9 mouse cellular contexts compared by ENCODE assay signal in the genomic region with DNA sequence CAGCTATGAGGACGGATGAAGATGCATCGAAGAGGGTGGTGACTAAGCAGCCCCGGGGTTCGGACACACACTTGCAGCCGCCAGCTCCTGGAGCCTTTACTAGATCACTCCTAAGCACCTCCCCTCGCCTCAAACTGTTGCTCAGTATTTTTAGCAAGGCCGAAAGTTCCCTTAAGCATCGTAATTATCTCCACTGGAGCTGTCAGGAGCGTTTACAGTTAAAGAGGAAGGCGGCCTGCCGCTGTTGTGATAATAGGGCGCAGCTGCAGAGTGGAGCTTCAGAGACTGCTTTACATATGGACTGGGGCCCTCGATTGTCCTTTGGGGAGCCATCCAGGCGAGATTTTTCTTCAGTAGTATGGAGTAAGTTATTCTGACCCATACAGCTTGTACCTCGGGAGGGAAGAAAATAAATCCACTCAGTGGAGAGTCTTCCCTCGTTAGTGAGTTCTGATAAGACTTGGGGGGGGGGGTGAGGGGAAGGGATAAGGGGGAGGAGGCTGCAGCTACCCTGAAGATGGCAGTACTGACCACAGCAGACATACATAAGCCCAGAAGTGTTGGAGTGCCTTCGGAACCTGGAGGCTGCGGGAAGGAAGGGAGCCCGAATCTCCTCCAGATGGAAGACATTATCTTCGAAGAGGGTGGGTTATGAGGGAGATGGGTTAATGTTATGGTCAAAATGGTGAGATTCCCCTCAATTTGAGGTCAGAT.
DNase-seq lines count a peak whose midpoint lies in the region; ATAC-seq and TF ChIP-seq lines count a peak whose summit lies in the region.
"Had no signal": no experiment of that assay in that cellular context is flagged by ENCODE, and none has a peak within 500 bp of the region (broad histone marks: within the 10 kb centered on the region; RNA-seq: fewer than 3 reads in every experiment).

No protein-coding gene starts in this region.

- peak; percentile 75 for ATAC-seq in forebrain, postnatal 0 days
- no peak for ATAC-seq in midbrain, postnatal 0 days (ENCODE audit: low FRiP score)

- peak overlapping the region; percentile 28 for H3K4me2 ChIP-seq in forebrain, postnatal 0 days (ENCODE audit: low read depth)
- peak overlapping the region; percentile 29; the same call in 1 of the 2 replicates for H3K4me2 ChIP-seq in midbrain, postnatal 0 days (ENCODE audit: low read depth, low read length, poor library complexity, severe bottlenecking)
- H3K4me2 ChIP-seq: liver, embryonic 15.5 days had no signal

- WGBS in forebrain, postnatal 0 days = 23% methylated on average over 20 of the region's 20 CpGs
- 23% methylated on average over 20 of the region's 20 CpGs for WGBS in midbrain, postnatal 0 days

- no peak overlapping the region for H3K27ac ChIP-seq in forebrain, postnatal 0 days (ENCODE audit: low read depth, low read length)
- no peak overlapping the region for H3K27ac ChIP-seq in midbrain, postnatal 0 days (ENCODE audit: low read depth, low read length)
- H3K27ac ChIP-seq: liver, embryonic 15.5 days had no signal

- H3K36me3 ChIP-seq in forebrain, postnatal 0 days (ENCODE audit: insufficient read depth) = no peaks in the 10 kb centered on the region
- no peaks in the 10 kb centered on the region for H3K36me3 ChIP-seq in midbrain, postnatal 0 days (ENCODE audit: insufficient read depth, low read length)
- H3K36me3 ChIP-seq: liver, embryonic 15.5 days had no signal

- H3K27me3 ChIP-seq in forebrain, postnatal 0 days (ENCODE audit: insufficient read depth, low read length) = no peaks in the 10 kb centered on the region; the same call in 1 of the 2 replicates
- H3K27me3 ChIP-seq in midbrain, postnatal 0 days (ENCODE audit: insufficient read depth, low read length) = no peaks in the 10 kb centered on the region
- H3K27me3 ChIP-seq: liver, embryonic 15.5 days had no signal

- no peaks in the 10 kb centered on the region for H3K9me3 ChIP-seq in forebrain, postnatal 0 days (ENCODE audit: low read length)
- H3K9me3 ChIP-seq in midbrain, postnatal 0 days (ENCODE audit: low read length) = no peaks in the 10 kb centered on the region
- H3K9me3 ChIP-seq: liver, embryonic 15.5 days had no signal

- intact Hi-C loops in gastrocnemius, postnatal 36 days (cut with DNase I) = no loop called here

- TF ChIP-seq CTCF in forebrain, postnatal 0 days (IDR thresholded peaks at IDR 0.05; ENCODE audit: low read depth) = no peak
- peak; percentile 31 for TF ChIP-seq CTCF in midbrain, postnatal 0 days (IDR thresholded peaks at IDR 0.05)

- no peak overlapping the region for H3K4me3 ChIP-seq in forebrain, postnatal 0 days (ENCODE audit: low read depth, low read length)
- H3K4me3 ChIP-seq in midbrain, postnatal 0 days (ENCODE audit: low read depth, low read length) = no peak overlapping the region
- H3K4me3 ChIP-seq: liver, embryonic 15.5 days had no signal

- no peaks in the 10 kb centered on the region for H3K4me1 ChIP-seq in forebrain, postnatal 0 days (ENCODE audit: insufficient read depth)
- H3K4me1 ChIP-seq in midbrain, postnatal 0 days (ENCODE audit: insufficient read depth, low read length) = 0 out of 2 replicates have a peak, but pooled peaks cover 7% of the 10 kb centered on the region
- H3K4me1 ChIP-seq: liver, embryonic 15.5 days had no signal

- H3K9ac ChIP-seq in forebrain, postnatal 0 days = no peak overlapping the region
- H3K9ac ChIP-seq in midbrain, postnatal 0 days (replicated peaks; ENCODE audit: low read length, poor library complexity, severe bottlenecking) = no peak overlapping the region
- H3K9ac ChIP-seq: liver, embryonic 15.5 days had no signal

- DNase-seq in kidney, postnatal 10 days = peak; percentile 19
- DNase-seq in kidney, postnatal 25 days = no peak
- peak; percentile 30 for DNase-seq in embryo, embryonic 10 days (ENCODE audit: low spot score)
- peak; percentile 52 for DNase-seq in forebrain, postnatal 0 days
- DNase-seq in midbrain, postnatal 0 days (ENCODE audit: low spot score) = peak; percentile 69
- DNase-seq in gastrocnemius, postnatal 36 days = no peak
- no peak for DNase-seq in cerebellum, adult 9-11 months
- no peak for DNase-seq in cerebellum, adult 8-10 months

Comparison
In these comparisons a context has a peak if more than half of its experiments do, and no peak if none do; other contexts are left out.
1. DNase-seq: peak in kidney, postnatal 10 days (single experiment), embryo, embryonic 10 days (single experiment), forebrain, postnatal 0 days (single experiment) and midbrain, postnatal 0 days (single experiment); none in kidney, postnatal 25 days (0 of 2), gastrocnemius, postnatal 36 days (0 of 2), cerebellum, adult 9-11 months (single experiment) and cerebellum, adult 8-10 months (single experiment).